In the genomic region with DNA sequence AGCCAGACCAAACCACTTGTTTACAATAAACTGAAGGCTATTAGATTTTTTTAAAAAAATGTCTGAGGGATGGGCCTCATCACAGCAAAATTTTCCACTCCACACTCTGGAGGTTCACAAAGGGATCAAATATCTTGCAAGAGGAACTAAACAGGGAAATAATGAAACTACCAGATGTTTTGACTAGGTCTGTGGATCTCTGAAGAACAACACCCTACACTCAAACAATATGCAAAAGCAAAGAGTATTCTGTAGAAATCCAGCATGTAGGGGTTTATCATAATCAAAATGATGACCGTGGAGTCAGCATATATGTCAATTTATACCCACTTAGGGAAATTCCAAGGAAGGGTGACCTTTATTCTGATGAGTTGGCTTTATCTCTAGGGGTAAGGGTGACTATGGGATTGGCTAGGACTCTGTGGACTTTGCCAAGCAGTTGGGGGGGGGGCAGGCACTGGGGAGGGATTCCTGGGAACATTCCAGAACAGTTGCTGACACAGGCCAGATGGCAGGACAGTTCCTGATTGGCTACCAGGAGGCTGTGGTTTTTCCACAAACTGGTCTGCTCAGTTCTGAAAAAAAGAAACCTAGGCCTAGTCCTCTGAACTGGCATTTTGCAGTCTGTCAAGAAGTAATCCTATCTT, we compare ENCODE assay signal across 15 mouse cellular contexts.
DNase-seq lines count a peak whose midpoint lies in the region; ATAC-seq lines count a peak whose summit lies in the region.
"Had no signal": no experiment of that assay in that cellular context is flagged by ENCODE, and none has a peak within 500 bp of the region (broad histone marks: within the 10 kb centered on the region; RNA-seq: fewer than 3 reads in every experiment).

No protein-coding gene starts in this region.

- no peaks in the 10 kb centered on the region for H3K4me1 ChIP-seq in embryonic facial prominence, embryonic 11.5 days (ENCODE audit: control insufficient read depth, insufficient read depth, low read length)
- H3K4me1 ChIP-seq in embryonic facial prominence, embryonic 10.5 days: no peaks in the 10 kb centered on the region
- H3K4me1 ChIP-seq in kidney, embryonic 14.5 days (ENCODE audit: control insufficient read depth, insufficient read depth, low read length): no peaks in the 10 kb centered on the region
- H3K4me1 ChIP-seq: megakaryocyte, embryonic 14.5 days had no signal

- H3K4me2 ChIP-seq in embryonic facial prominence, embryonic 11.5 days (ENCODE audit: low read depth, low read length): no peak overlapping the region
- H3K4me2 ChIP-seq in kidney, embryonic 14.5 days (replicated peaks; ENCODE audit: low read depth, low read length): no peak overlapping the region

- H3K27me3 ChIP-seq in embryonic facial prominence, embryonic 11.5 days (ENCODE audit: control insufficient read depth, insufficient read depth, low read length): no peaks in the 10 kb centered on the region
- H3K27me3 ChIP-seq in embryonic facial prominence, embryonic 10.5 days (replicated peaks; ENCODE audit: low read depth, poor library complexity, severe bottlenecking): no peaks in the 10 kb centered on the region
- no peaks in the 10 kb centered on the region for H3K27me3 ChIP-seq in kidney, embryonic 14.5 days (ENCODE audit: control insufficient read depth, insufficient read depth, low read length)
- H3K27me3 ChIP-seq: megakaryocyte, embryonic 14.5 days had no signal

- H3K9ac ChIP-seq in embryonic facial prominence, embryonic 11.5 days (replicated peaks; ENCODE audit: low read length): no peak overlapping the region
- H3K9ac ChIP-seq in kidney, embryonic 14.5 days (ENCODE audit: low read depth, low read length): no peak overlapping the region

- no peaks in the 10 kb centered on the region for H3K36me3 ChIP-seq in embryonic facial prominence, embryonic 11.5 days (replicated peaks; ENCODE audit: control insufficient read depth, insufficient read depth, low read depth, low read length)
- H3K36me3 ChIP-seq in embryonic facial prominence, embryonic 10.5 days (replicated peaks): no peaks in the 10 kb centered on the region
- H3K36me3 ChIP-seq in kidney, embryonic 14.5 days (ENCODE audit: control insufficient read depth, insufficient read depth, low read length): no peaks in the 10 kb centered on the region

- no peak overlapping the region for H3K4me3 ChIP-seq in embryonic facial prominence, embryonic 11.5 days (ENCODE audit: low read depth, low read length)
- H3K4me3 ChIP-seq in embryonic facial prominence, embryonic 10.5 days: no peak overlapping the region
- no peak overlapping the region for H3K4me3 ChIP-seq in kidney, embryonic 14.5 days (ENCODE audit: low read length)
- H3K4me3 ChIP-seq: megakaryocyte, embryonic 14.5 days had no signal

- ATAC-seq in embryonic facial prominence, embryonic 11.5 days (replicated peaks; ENCODE audit: insufficient number of reproducible peaks, low FRiP score, low TSS enrichment, low read depth): no peak; the same call in 1 of the 2 replicates
- no peak for ATAC-seq in kidney, embryonic 14.5 days (ENCODE audit: low FRiP score, low TSS enrichment)
- ATAC-seq: hindbrain, embryonic 16.5 days had no signal

- WGBS in embryonic facial prominence, embryonic 11.5 days: 90% methylated on average over 1 of the region's 1 CpGs
- 84% methylated on average over 1 of the region's 1 CpGs for WGBS in embryonic facial prominence, embryonic 10.5 days
- 71% methylated on average over 1 of the region's 1 CpGs for WGBS in kidney, embryonic 14.5 days

- no peaks in the 10 kb centered on the region for H3K9me3 ChIP-seq in embryonic facial prominence, embryonic 11.5 days (replicated peaks; ENCODE audit: control insufficient read depth, low read length)
- no peaks in the 10 kb centered on the region for H3K9me3 ChIP-seq in embryonic facial prominence, embryonic 10.5 days
- H3K9me3 ChIP-seq in kidney, embryonic 14.5 days (ENCODE audit: control insufficient read depth, low read length): no peaks in the 10 kb centered on the region
- H3K9me3 ChIP-seq: megakaryocyte, embryonic 14.5 days had no signal

- no peak overlapping the region for H3K27ac ChIP-seq in embryonic facial prominence, embryonic 11.5 days (replicated peaks; ENCODE audit: low read depth, low read length)
- H3K27ac ChIP-seq in embryonic facial prominence, embryonic 10.5 days (replicated peaks): no peak overlapping the region
- H3K27ac ChIP-seq in kidney, embryonic 14.5 days (ENCODE audit: low read depth, low read length): no peak overlapping the region

- intact Hi-C loops in gastrocnemius, postnatal 14 days (cut with DNase I; ENCODE audit: low total_unique reads): no loop called here

- peak; percentile 3 for DNase-seq in embryonic facial prominence, embryonic 11.5 days (ENCODE audit: low spot score)
- DNase-seq in embryonic facial prominence, embryonic 10.5 days (ENCODE audit: low spot score): no peak
- DNase-seq in kidney, postnatal 10 days: peak; percentile 6
- peak; percentile 6 for DNase-seq in gastrocnemius, postnatal 14 days
- peak; percentile 8 for DNase-seq in lung, postnatal 10 days
- DNase-seq in layer of hippocampus, postnatal 25 days (ENCODE audit: extremely low spot score in 1 of 2, low spot score in 1 of 2): no peak
- DNase-seq in frontal cortex, postnatal 10 days (ENCODE audit: low spot score in 2 of 2): no peak
- DNase-seq: cerebellum, adult 11-12 months; embryo, embryonic 11 days; kidney, postnatal 4 days; liver; right cerebral cortex, adult 18-20 months had no signal

Comparison
In these comparisons a context has a peak if more than half of its experiments do, and no peak if none do; other contexts are left out.
1. DNase-seq: peak in embryonic facial prominence, embryonic 11.5 days (single experiment), kidney, postnatal 10 days (single experiment), gastrocnemius, postnatal 14 days (single experiment) and lung, postnatal 10 days (single experiment); none in embryonic facial prominence, embryonic 10.5 days (single experiment), layer of hippocampus, postnatal 25 days (0 of 2) and frontal cortex, postnatal 10 days (0 of 2).